Mouse (Mus musculus) left cerebral cortex, postnatal 4 days (tissue): ENCODE results near the gene Pramel4. TPM values are rescaled to one million over a fixed set of nuclear protein-coding genes. Genes with fewer than 3 reads are reported as not detected.
"Not testable (repeated sequence)": the region's sequence is repeated elsewhere in the genome, so short reads cannot be mapped to it uniquely, and the experiment has no call there.

Source experiments
- DNase-seq: peaks from one replicate; pipeline ENCODE4 v3.0.0-alpha.2; 2022
- intact Hi-C: fragments of 180-260 bp; cut with DNase I; formaldehyde crosslinking; loops from one replicate; pipeline ENCODE4 v1.15.1; 2025
- total RNA-seq, 2 experiments: library from RNA; stranded (reverse); gene quantifications; 2 replicates each; pipeline ENCODE4 v1.2.3; 2021

The Pramel4 gene
- not detected for total RNA-seq

DNA sequence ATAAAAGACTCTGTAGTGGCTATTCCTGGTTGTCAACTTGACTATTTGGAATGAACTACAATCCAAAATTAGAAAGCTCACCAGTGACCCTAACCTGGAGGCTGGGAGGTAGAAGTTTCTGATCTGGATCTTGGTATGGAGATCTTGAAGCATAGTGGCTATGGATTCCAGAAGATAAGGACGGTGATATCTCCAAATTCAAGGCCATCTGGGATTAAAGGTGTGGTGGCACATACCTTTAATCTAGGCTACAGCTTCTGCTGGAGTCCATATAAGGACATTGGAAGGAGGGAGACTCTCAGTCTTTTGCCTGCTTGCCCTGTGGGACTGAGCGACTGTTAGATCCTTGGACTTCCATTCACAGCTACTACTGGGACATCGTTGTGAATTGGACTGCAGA lies at the start of gene Pramel4:
Pramel4 (plus strand) TSS at position 301 of the 400 bp plus-strand sequence.
- intact Hi-C loops, DNase-seq: not testable (repeated sequence)

- DNase-seq, intact Hi-C loops: not testable (repeated sequence)
These were observed 47.2 kb downstream of the Pramel4 start, which contains the start of gene Gm13102 for GRCm38 (mm10) chr4:144106174-144106573. Gene Gm13102 (plus strand): TSS chr4:144106474.

Other genes starting within 250 kb of the Pramel4 start
- gene Gm13084, start 243.0 kb upstream of the Pramel4 start, total RNA-seq, result not detected
- gene Gm13103, start 212.6 kb upstream of the Pramel4 start, total RNA-seq, result not detected
- gene Pramef6, start 158.7 kb upstream of the Pramel4 start, total RNA-seq, result not detected
- not detected for gene Pramef25, start 108.1 kb upstream of the Pramel4 start, total RNA-seq
- not detected for gene Gm13101, start 92.2 kb upstream of the Pramel4 start, total RNA-seq
- gene Pramef17, start 64.8 kb upstream of the Pramel4 start, total RNA-seq, result not detected
- not detected for gene Gm13102, start 47.3 kb downstream of the Pramel4 start, total RNA-seq
- not detected for gene Oog3, start 103.5 kb downstream of the Pramel4 start, total RNA-seq
- not detected for gene Oog2, start 131.6 kb downstream of the Pramel4 start, total RNA-seq
- gene C87977, start 154.2 kb downstream of the Pramel4 start, total RNA-seq, result not detected
- not detected for gene Pramel5, start 221.4 kb downstream of the Pramel4 start, total RNA-seq